Mouse (Mus musculus): ENCODE data around the gene Pbrm1.

Pbrm1 gene

GRCm38 (mm10) chr14:31133023-31133665 lies 114.2 kb downstream of the Pbrm1 start:
- DNase-seq, result no peak

- DNase-seq, result no peak
Observed at GRCm38 (mm10) chr14:31134015-31135000, 115.4 kb downstream of the Pbrm1 start.

GRCm38 (mm10) chr14:31135495-31136410 lies 116.8 kb downstream of the Pbrm1 start:
- no peak for DNase-seq

GRCm38 (mm10) chr14:31136411-31137280 lies 117.7 kb downstream of the Pbrm1 start:
- DNase-seq, result no peak

GRCm38 (mm10) chr14:31137281-31137595 lies 118.3 kb downstream of the Pbrm1 start:
- no peak for DNase-seq

- no peak for DNase-seq
Observed at GRCm38 (mm10) chr14:31137791-31138190, 118.9 kb downstream of the Pbrm1 start.

GRCm38 (mm10) chr14:31138219-31138896 lies 119.4 kb downstream of the Pbrm1 start:
- no peak for DNase-seq

- DNase-seq, result no peak
Observed at GRCm38 (mm10) chr14:31138897-31139429, 120.0 kb downstream of the Pbrm1 start.

- no peak for DNase-seq
Observed at GRCm38 (mm10) chr14:31139666-31140065, 120.7 kb downstream of the Pbrm1 start.

GRCm38 (mm10) chr14:31140141-31140540 lies 121.2 kb downstream of the Pbrm1 start:
- DNase-seq, result no peak

- no peak for DNase-seq
Observed at GRCm38 (mm10) chr14:31141011-31141410, 122.1 kb downstream of the Pbrm1 start.

- no peak for DNase-seq
Observed at GRCm38 (mm10) chr14:31145694-31146093, 126.8 kb downstream of the Pbrm1 start.

GRCm38 (mm10) chr14:31160196-31161150 lies 141.5 kb downstream of the Pbrm1 start:
- DNase-seq, result no peak

GRCm38 (mm10) chr14:31161191-31161590 lies 142.3 kb downstream of the Pbrm1 start:
- no peak for DNase-seq

GRCm38 (mm10) chr14:31161638-31162037 lies 142.7 kb downstream of the Pbrm1 start:
- DNase-seq, result no peak

GRCm38 (mm10) chr14:31164067-31164466 lies 145.1 kb downstream of the Pbrm1 start:
- no peak for DNase-seq

GRCm38 (mm10) chr14:31165010-31165409 lies 146.1 kb downstream of the Pbrm1 start:
- no peak for DNase-seq

GRCm38 (mm10) chr14:31165458-31165857 lies 146.5 kb downstream of the Pbrm1 start:
- no peak for DNase-seq

- no peak for DNase-seq
Observed at GRCm38 (mm10) chr14:31165991-31166630, 147.2 kb downstream of the Pbrm1 start.
